8 mouse cellular contexts compared by ENCODE assay signal in the genomic region with DNA sequence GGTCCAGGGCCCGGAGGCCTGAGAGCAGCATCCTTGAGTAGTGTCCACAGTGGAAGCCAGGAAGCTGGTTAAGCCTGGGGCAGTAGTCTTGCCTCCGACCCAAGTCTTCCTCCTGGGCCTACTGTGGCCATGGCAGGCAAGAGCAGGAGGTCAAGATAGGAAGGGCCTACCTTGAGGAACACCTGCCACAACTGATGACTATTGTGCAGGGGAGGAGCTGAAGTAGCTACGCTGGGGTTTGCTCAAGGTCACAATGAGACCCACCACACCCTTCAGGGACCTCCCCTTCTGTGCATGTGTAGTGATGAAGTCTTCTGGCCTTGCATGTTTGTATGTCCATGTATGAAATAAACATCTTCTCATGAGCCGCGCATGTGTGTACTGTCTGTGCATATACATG. TPM values are rescaled to one million over a fixed set of nuclear protein-coding genes. Genes with fewer than 3 reads are reported as not detected.
DNase-seq lines count a peak whose midpoint lies in the region; ATAC-seq and TF ChIP-seq lines count a peak whose summit lies in the region.

No protein-coding gene starts in this region.

- peaks cover 4% of the 10 kb centered on the region; the same call in 1 of the 2 replicates for H3K36me3 ChIP-seq in lung, postnatal 0 days (ENCODE audit: insufficient read depth, low read length)
- peaks cover 45% of the 10 kb centered on the region for H3K36me3 ChIP-seq in embryonic facial prominence, embryonic 13.5 days
- H3K36me3 ChIP-seq in limb, embryonic 11.5 days (ENCODE audit: control insufficient read depth, insufficient read depth, low read length): peaks cover 4% of the 10 kb centered on the region
- H3K36me3 ChIP-seq in splenic B cell, adult 2 months (ENCODE audit: control insufficient read depth, insufficient read depth, low read length, poor library complexity, severe bottlenecking): no peaks in the 10 kb centered on the region; the same call in 1 of the 2 replicates

- intact Hi-C loops in left cerebral cortex, postnatal 25 days (cut with DNase I): loop anchor here (2.0 kb wide), 1 partner anchor 31 kb away; the partner anchor contains the start of gene Ssu72

- H3K27ac ChIP-seq in lung, postnatal 0 days (ENCODE audit: low read length): no peak overlapping the region
- 0 out of 2 replicates have a peak overlapping the region, but pooled peaks have one; percentile 87 for H3K27ac ChIP-seq in embryonic facial prominence, embryonic 13.5 days
- H3K27ac ChIP-seq in limb, embryonic 11.5 days (replicated peaks; ENCODE audit: low read depth, low read length): no peak overlapping the region

- peak overlapping the region; percentile 54 for H3K9ac ChIP-seq in lung, postnatal 0 days (replicated peaks; ENCODE audit: low read depth)
- peak overlapping the region; percentile 90 for H3K9ac ChIP-seq in embryonic facial prominence, embryonic 13.5 days
- H3K9ac ChIP-seq in limb, embryonic 11.5 days (ENCODE audit: low read length): peak overlapping the region; percentile 81

- peaks cover 6% of the 10 kb centered on the region; the same call in 1 of the 2 replicates for H3K4me1 ChIP-seq in lung, postnatal 0 days (ENCODE audit: insufficient read depth, low read depth, low read length)
- peaks cover 38% of the 10 kb centered on the region for H3K4me1 ChIP-seq in embryonic facial prominence, embryonic 13.5 days
- peaks cover 7% of the 10 kb centered on the region for H3K4me1 ChIP-seq in limb, embryonic 11.5 days (ENCODE audit: control insufficient read depth, insufficient read depth, low read length)

- ATAC-seq in lung, postnatal 0 days: no peak
- ATAC-seq in embryonic facial prominence, embryonic 13.5 days (ENCODE audit: insufficient number of reproducible peaks, insufficient read depth, low FRiP score, low TSS enrichment, low read depth): no peak
- ATAC-seq in limb, embryonic 11.5 days (ENCODE audit: insufficient number of reproducible peaks, low FRiP score, low TSS enrichment, low read depth): no peak

- TF ChIP-seq CTCF in lung, postnatal 0 days (IDR thresholded peaks at IDR 0.05): no peak

- DNase-seq in lung, postnatal 0 days (ENCODE audit: low spot score): no peak
- no peak for DNase-seq in lung, postnatal 4 days
- DNase-seq in limb, embryonic 11.5 days (ENCODE audit: low spot score): no peak
- DNase-seq in splenic B cell, adult 2 months (ENCODE audit: low read depth, low spot score): peak; percentile 16
- DNase-seq in adrenal gland, postnatal 4 days (ENCODE audit: low spot score in 2 of 2): no peak
- no peak for DNase-seq in left cerebral cortex, postnatal 25 days (ENCODE audit: low spot score in 2 of 2)
- no peak for DNase-seq in adrenal gland, adult (ENCODE audit: inconsistent age in 2 of 2, low spot score in 1 of 2)

- no peaks in the 10 kb centered on the region for H3K27me3 ChIP-seq in lung, postnatal 0 days (replicated peaks; ENCODE audit: insufficient read depth, low read length)
- no peaks in the 10 kb centered on the region for H3K27me3 ChIP-seq in embryonic facial prominence, embryonic 13.5 days
- no peaks in the 10 kb centered on the region for H3K27me3 ChIP-seq in limb, embryonic 11.5 days (ENCODE audit: control insufficient read depth, insufficient read depth, low read length)
- no peaks in the 10 kb centered on the region for H3K27me3 ChIP-seq in splenic B cell, adult 2 months (ENCODE audit: control insufficient read depth, insufficient read depth, low read length, poor library complexity, severe bottlenecking)

- H3K4me2 ChIP-seq in lung, postnatal 0 days (replicated peaks; ENCODE audit: low read depth, low read length): peak overlapping the region; percentile 88
- H3K4me2 ChIP-seq in embryonic facial prominence, embryonic 13.5 days: peak overlapping the region; percentile 92
- H3K4me2 ChIP-seq in limb, embryonic 11.5 days (ENCODE audit: low read depth, severe bottlenecking): peak overlapping the region; percentile 96

- no peaks in the 10 kb centered on the region for H3K9me3 ChIP-seq in lung, postnatal 0 days (ENCODE audit: low read length)
- no peaks in the 10 kb centered on the region for H3K9me3 ChIP-seq in embryonic facial prominence, embryonic 13.5 days
- no peaks in the 10 kb centered on the region for H3K9me3 ChIP-seq in limb, embryonic 11.5 days (ENCODE audit: control insufficient read depth, low read length)

- WGBS in lung, postnatal 0 days: 77% methylated on average over 5 of the region's 5 CpGs
- WGBS in embryonic facial prominence, embryonic 13.5 days: 76% methylated on average over 5 of the region's 5 CpGs
- WGBS in limb, embryonic 11.5 days: 75% methylated on average over 5 of the region's 5 CpGs

- peak overlapping the region; percentile 81 for H3K4me3 ChIP-seq in lung, postnatal 0 days (ENCODE audit: low read depth, low read length)
- H3K4me3 ChIP-seq in embryonic facial prominence, embryonic 13.5 days: peak overlapping the region; percentile 81
- peak overlapping the region; percentile 77 for H3K4me3 ChIP-seq in limb, embryonic 11.5 days (ENCODE audit: low read depth, low read length)

- TF ChIP-seq EP300 in lung, postnatal 0 days (IDR thresholded peaks at IDR 0.05): no peak

RNA-seq across cellular contexts. Expression of gene Tmem240, which starts 1.2 kb away (rescaled TPM):
- polyA plus RNA-seq in lung, postnatal 0 days (2015; fragmentation: Nextera tagmentation; extraction: Ambion mirVana): 0.58 and 0.63 TPM in 2 replicates
- 1.2 and 1.4 TPM in 2 replicates for polyA plus RNA-seq in embryonic facial prominence, embryonic 13.5 days (2015; fragmentation: Nextera tagmentation; extraction: Ambion mirVana)
- 0.55 and 0.79 TPM in 2 replicates for polyA plus RNA-seq in limb, embryonic 11.5 days (2014; fragmentation: Nextera tagmentation; extraction: Ambion mirVana)
- 1 to 10 TPM; 1.5 to 2.2 TPM for total RNA-seq in adrenal gland, postnatal 4 days (2021)
- 10 to 100 TPM; 58.0 to 61.9 TPM for total RNA-seq in left cerebral cortex, postnatal 25 days (2021)

RNA-seq across cellular contexts. Expression of gene Atad3a, which starts 25.1 kb away (rescaled TPM):
- polyA plus RNA-seq in lung, postnatal 0 days (2015; fragmentation: Nextera tagmentation; extraction: Ambion mirVana): 26.1 and 28.5 TPM in 2 replicates
- polyA plus RNA-seq in embryonic facial prominence, embryonic 13.5 days (2015; fragmentation: Nextera tagmentation; extraction: Ambion mirVana): 93.8 and 94.9 TPM in 2 replicates
- 103 and 104 TPM in 2 replicates for polyA plus RNA-seq in limb, embryonic 11.5 days (2014; fragmentation: Nextera tagmentation; extraction: Ambion mirVana)
- 100 to 1,000 TPM in 1 of 2 experiments, 10 to 100 TPM in 1; 99.1 to 102 TPM for total RNA-seq in adrenal gland, postnatal 4 days (2021)
- 10 to 100 TPM; 44.0 to 52.3 TPM for total RNA-seq in left cerebral cortex, postnatal 25 days (2021)

RNA-seq across cellular contexts. Expression of gene Ssu72, which starts 31.2 kb away (rescaled TPM):
- 166 and 178 TPM in 2 replicates for polyA plus RNA-seq in lung, postnatal 0 days (2015; fragmentation: Nextera tagmentation; extraction: Ambion mirVana)
- 136 and 142 TPM in 2 replicates for polyA plus RNA-seq in embryonic facial prominence, embryonic 13.5 days (2015; fragmentation: Nextera tagmentation; extraction: Ambion mirVana)
- polyA plus RNA-seq in limb, embryonic 11.5 days (2014; fragmentation: Nextera tagmentation; extraction: Ambion mirVana): 145 and 147 TPM in 2 replicates
- total RNA-seq in adrenal gland, postnatal 4 days (2021): 10 to 100 TPM; 88.9 to 96.2 TPM
- 10 to 100 TPM; 93.3 to 98.2 TPM for total RNA-seq in left cerebral cortex, postnatal 25 days (2021)

RNA-seq across cellular contexts. Expression of gene Vwa1, which starts 38.7 kb away (rescaled TPM):
- polyA plus RNA-seq in lung, postnatal 0 days (2015; fragmentation: Nextera tagmentation; extraction: Ambion mirVana): 6.5 and 7.0 TPM in 2 replicates
- 8.6 and 9.6 TPM in 2 replicates for polyA plus RNA-seq in embryonic facial prominence, embryonic 13.5 days (2015; fragmentation: Nextera tagmentation; extraction: Ambion mirVana)
- polyA plus RNA-seq in limb, embryonic 11.5 days (2014; fragmentation: Nextera tagmentation; extraction: Ambion mirVana): 5.3 and 6.0 TPM in 2 replicates
- 1 to 10 TPM; 5.7 to 7.4 TPM for total RNA-seq in adrenal gland, postnatal 4 days (2021)
- 10 to 100 TPM; 14.0 to 16.6 TPM for total RNA-seq in left cerebral cortex, postnatal 25 days (2021)

RNA-seq across cellular contexts. Expression of gene Fndc10, which starts 41.6 kb away (rescaled TPM):
- polyA plus RNA-seq in lung, postnatal 0 days (2015; fragmentation: Nextera tagmentation; extraction: Ambion mirVana): 3.3 and 3.6 TPM in 2 replicates
- 6.5 and 8.7 TPM in 2 replicates for polyA plus RNA-seq in embryonic facial prominence, embryonic 13.5 days (2015; fragmentation: Nextera tagmentation; extraction: Ambion mirVana)
- 2.0 and 2.1 TPM in 2 replicates for polyA plus RNA-seq in limb, embryonic 11.5 days (2014; fragmentation: Nextera tagmentation; extraction: Ambion mirVana)
- 10 to 100 TPM; 54.6 to 60.4 TPM for total RNA-seq in adrenal gland, postnatal 4 days (2021)
- 10 to 100 TPM; 26.5 to 29.2 TPM for total RNA-seq in left cerebral cortex, postnatal 25 days (2021)
